Mouse (Mus musculus) inflammation-experienced regulatory T-cells, adult 16 weeks (primary cell): ENCODE measurements around the gene Tbx20. TPM values are rescaled to one million over a fixed set of nuclear protein-coding genes. Genes with fewer than 3 reads are reported as not detected.

ENCODE experiments used
- polyA plus RNA-seq: library from polyadenylated mRNA; unstranded; fragments of 100-300 nt; shearing (Covaris generic); gene quantifications from one replicate; pipeline ENCODE4 v1.2.1, GENCODE M21; 2017

Gene Tbx20
- 0.05 TPM for polyA plus RNA-seq

GRCm38 (mm10) chr9:24774160-24774969 lies at the start of gene Tbx20:
Tbx20 (minus strand) TSS chr9:24774303.

DNA sequence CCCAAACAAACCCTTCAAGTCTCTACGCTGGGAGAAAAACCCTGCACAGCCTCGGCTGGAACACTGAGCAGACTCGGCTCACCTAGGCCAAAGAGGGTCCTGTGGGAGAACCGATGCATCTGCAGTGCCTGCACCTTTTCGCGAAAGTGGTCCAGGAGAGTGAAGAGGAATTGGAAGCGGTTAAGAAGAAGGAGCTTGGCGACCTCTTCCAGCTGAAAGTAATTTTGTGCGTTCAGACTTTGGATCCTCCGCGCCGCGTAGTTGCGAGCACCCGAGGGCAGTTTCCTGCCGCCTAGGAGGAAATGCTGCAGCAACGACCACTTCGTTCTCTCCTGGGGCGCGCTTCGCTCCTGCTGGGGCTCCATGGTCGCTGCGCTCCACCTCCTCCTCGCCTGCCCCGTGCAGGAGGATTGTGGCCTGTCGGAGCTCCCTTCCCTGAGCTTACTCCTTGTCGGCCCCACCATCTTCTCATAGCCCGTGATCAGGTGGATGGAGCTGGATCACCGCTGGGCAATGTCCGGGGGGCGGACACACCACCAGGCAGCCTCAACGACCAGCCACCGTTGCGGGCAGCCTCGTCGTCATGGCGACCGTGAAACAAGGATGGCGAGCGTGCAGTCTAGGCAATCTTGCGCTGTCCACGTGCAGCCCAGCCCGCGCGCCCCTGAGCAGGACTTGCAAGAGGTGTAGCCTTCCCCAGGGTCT lies 78.3 kb downstream of the Tbx20 start, which contains the start of gene Dpy19l2:
TSS of gene Dpy19l2 (minus strand) at position 594 of the 705 bp plus-strand sequence.

Other genes with a start within 250 kb of the Tbx20 start
- not detected for gene Cypt4, start 149.1 kb downstream of the Tbx20 start, polyA plus RNA-seq
- gene Dpy19l2, start 78.0 kb downstream of the Tbx20 start, polyA plus RNA-seq: not detected